Mouse (Mus musculus): ENCODE data around the gene Dnajc11.

DNA sequence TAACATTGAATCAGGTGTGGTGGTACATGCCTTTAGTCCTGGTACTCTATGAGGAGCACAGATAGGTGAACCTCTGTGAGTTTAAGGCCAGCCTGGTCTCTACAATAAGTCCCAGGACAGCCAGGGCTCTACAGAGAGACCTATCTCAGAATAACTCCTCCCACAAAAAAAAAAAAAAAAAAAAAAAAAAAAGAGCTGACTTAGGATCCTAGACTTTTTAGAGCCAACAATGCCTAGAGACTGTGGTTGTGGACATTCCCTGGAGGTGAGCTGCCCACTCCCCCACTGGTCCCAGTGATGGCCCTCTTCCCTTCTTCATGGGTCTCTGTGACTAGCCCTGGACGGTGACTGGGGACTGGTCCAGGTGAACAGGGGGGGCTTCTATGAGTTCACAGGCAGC, 22.3 kb downstream of the Dnajc11 start:
- TF ChIP-seq CTCF (IDR thresholded peaks at IDR 0.05) (no peak), EP300 (IDR thresholded peaks at IDR 0.05) (no peak)

Measured in lung, postnatal 0 days (tissue).